Mouse (Mus musculus) heart, postnatal 0 days (tissue): ENCODE measurements around the gene Tmem63c.

Experiments used
- CTCF ChIP-seq: IDR thresholded peaks from 2 replicates; pipeline ENCODE4 v1.5.1; 2016; ENCODE audit warnings: antibody characterized with exemption, control low read depth, low read depth
- EP300 ChIP-seq: IDR thresholded peaks from 2 replicates; pipeline ENCODE4 v1.6.1; 2016; ENCODE audit warnings: antibody characterized with exemption, low read depth

DNA sequence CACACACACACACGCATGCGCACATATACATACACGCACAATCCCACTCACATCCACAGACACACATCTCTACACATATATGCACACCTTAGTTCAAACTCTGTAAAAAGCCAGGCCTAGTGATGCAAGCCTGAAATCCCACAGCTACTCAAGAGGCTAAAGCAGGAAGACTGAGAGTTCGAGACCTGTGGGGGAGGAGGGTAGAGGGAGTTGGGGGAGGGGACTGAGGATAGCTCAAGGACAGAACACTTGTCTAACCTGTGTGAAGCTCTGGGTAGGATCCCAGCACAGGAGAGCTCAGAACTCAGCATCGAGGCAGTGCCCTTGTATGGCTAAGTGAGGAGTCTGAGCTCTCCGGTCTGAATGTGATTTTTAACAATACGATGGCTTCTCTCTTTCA, 18.3 kb upstream of the Tmem63c start:
- no peak for TF ChIP-seq CTCF
- TF ChIP-seq EP300, result no peak
